Mouse (Mus musculus) cortical plate, adult 2 months (tissue): ENCODE data around the gene Cwc25. TPM values are rescaled to one million over a fixed set of nuclear protein-coding genes. Genes with fewer than 3 reads are reported as not detected.

Experiments
- H3K27ac ChIP-seq: fragments of 200-500 bp; 2 replicates; pipeline ENCODE4 v1.5.1; 2012; ENCODE audit warnings: low read length, control low read depth, inconsistent platforms; ENCODE audit not compliant: insufficient read depth
- H3K4me1 ChIP-seq: fragments of 200-500 bp; 2 replicates; pipeline ENCODE4 v1.6.1; 2011; ENCODE audit warnings: low read length; ENCODE audit not compliant: control insufficient read depth, insufficient read depth
- H3K4me3 ChIP-seq: fragments of 200-500 bp; 2 replicates; pipeline ENCODE4 v1.5.1; 2011; ENCODE audit warnings: mild to moderate bottlenecking, low read length, control low read depth; ENCODE audit not compliant: insufficient read depth
- CTCF ChIP-seq: fragments of 200-500 bp; IDR thresholded peaks from 2 replicates; pipeline ENCODE4 v1.5.1; 2011; ENCODE audit warnings: mild to moderate bottlenecking, control low read depth, low read length; ENCODE audit not compliant: insufficient read depth; ENCODE audit errors: extremely low read depth
- POLR2A ChIP-seq: fragments of 200-500 bp; IDR thresholded peaks from 2 replicates; pipeline ENCODE4 v1.6.1; 2011; ENCODE audit warnings: mild to moderate bottlenecking, low read length, control low read depth; ENCODE audit not compliant: insufficient read depth; ENCODE audit errors: extremely low read depth
- polyA plus RNA-seq: library from polyadenylated mRNA; depleted of rRNA; stranded (reverse); fragments of >200 nt; gene quantifications from 2 replicates; pipeline ENCODE4 v1.2.3, GENCODE M21; 2012

The Cwc25 gene
- polyA plus RNA-seq, 1 experiment: 16.4 TPM

DNA sequence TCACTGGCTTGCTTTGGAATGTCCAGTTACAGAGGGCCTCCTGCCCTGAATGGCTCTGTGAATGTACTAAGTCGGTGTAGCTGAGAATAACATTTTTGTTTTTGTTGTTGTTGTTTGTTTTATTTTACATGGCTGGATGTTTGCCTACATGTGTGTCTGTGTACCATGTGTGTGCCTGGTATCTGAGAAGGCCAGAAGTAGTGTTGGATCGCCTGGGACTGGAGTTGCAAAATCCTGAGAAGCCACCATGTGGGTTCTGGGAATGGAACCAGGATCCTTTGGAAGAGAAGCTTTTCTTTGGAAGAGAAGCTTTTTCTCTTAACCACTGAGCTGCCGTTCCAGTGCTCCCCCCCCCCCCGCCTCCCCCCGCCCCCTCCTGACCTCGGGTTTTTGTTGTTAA, 36.1 kb upstream of the Cwc25 start:
- H3K4me3 ChIP-seq: no peak overlapping the region
- TF ChIP-seq POLR2A (no peak), CTCF (no peak)
- peaks cover 17% of the 10 kb centered on the region for H3K4me1 ChIP-seq
- H3K27ac ChIP-seq: no peak overlapping the region

DNA sequence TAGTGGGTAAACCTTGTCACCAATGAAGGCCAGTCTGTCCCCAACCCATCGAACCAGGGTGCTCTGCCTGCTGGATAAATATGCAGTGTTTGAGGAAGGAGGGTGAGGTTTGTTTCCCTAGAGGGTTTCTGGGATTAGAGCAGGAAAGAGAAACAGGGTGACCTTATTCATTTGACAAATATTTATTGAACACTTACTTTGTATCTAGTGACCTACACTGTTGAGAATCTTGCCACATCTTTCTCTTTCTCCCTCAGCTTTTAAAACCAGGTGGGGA, 35.8 kb upstream of the Cwc25 start:
- no peak overlapping the region for H3K27ac ChIP-seq
- TF ChIP-seq POLR2A (no peak), CTCF (no peak)
- peak overlapping the region; percentile 99 for H3K4me3 ChIP-seq
- H3K4me1 ChIP-seq: peaks cover 17% of the 10 kb centered on the region

DNA sequence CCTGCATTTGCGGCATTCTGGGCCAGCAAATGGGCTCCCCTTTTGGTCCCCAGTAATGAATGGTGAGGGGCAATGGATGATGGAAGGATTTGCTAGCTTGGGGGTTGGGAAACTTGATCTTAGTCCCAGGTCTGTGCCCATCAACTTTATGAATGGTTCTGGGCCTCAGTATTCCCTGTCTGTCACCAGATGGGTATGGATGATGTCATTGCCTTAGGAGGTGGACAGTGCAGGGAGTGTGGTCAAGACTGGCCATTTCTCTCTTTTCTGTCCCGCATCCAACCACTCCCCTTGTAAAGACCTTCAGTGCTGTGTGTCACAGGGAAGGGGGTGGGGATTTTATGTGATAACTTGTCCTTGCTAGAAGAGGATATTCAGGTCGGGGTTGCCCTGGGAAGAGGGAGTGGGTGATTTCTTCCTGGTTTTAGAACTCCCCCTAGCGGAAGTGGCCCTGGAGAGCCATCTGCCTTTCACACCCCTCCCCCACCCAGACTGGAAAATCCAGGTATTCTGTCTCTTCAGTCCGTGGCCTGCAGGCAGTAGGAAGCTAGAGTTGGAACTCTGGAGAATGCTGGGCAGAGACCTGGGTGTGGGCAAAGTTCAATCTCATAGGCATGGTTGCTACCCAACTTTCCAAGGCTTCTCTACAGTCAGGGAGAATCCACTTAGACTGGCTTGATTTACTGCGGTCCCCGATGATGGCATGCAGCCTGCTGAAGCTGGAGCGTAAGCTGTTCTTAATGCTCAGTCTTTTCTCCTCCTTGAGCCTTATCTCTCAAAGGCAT, 35.2 kb upstream of the Cwc25 start:
- peak; percentile 27 for TF ChIP-seq CTCF
- TF ChIP-seq POLR2A: no peak
- Histone ChIP-seq H3K27ac (no peak overlapping the region), H3K4me3 (peak overlapping the region; percentile 99), H3K4me1 (peaks cover 17% of the 10 kb centered on the region)

DNA sequence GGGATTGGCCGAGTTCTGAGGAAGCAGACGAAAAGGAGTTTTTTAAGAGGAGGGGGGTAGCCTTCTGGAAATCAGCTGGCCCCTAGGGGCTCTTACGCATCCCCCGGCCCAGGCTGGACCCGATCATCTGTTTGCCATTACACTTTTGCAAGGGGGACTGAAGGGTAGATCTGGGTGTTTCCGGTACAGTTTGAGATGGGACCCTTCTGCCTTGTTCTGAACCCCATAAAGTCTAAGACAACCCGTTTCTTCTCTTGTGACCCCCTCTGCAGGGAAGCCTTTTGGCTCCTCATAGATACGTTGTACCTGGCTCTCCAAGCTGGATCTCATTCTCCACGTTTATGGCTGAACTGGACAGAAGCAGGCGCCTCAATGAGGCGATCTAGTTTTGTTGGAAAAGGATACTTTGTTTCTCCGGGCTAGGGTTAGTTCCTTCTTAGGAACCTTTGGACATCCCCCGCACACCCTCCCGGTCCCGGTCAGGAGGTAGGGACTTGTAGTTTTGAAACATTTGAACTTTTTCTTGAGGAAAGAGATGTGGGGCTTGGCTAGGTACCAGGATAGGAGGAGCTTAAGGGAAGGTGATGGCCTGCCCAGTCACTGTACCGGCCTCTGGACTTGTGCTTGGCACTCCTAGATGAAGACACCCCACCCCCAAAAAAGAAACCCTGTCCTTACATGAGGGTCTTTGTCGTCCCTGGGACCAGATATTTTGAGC, 34.5 kb upstream of the Cwc25 start:
- H3K4me1 ChIP-seq: peaks cover 12% of the 10 kb centered on the region
- H3K4me3 ChIP-seq: peak overlapping the region; percentile 99
- TF ChIP-seq POLR2A: no peak
- no peak for TF ChIP-seq CTCF
- peak overlapping the region; percentile 97 for H3K27ac ChIP-seq

DNA sequence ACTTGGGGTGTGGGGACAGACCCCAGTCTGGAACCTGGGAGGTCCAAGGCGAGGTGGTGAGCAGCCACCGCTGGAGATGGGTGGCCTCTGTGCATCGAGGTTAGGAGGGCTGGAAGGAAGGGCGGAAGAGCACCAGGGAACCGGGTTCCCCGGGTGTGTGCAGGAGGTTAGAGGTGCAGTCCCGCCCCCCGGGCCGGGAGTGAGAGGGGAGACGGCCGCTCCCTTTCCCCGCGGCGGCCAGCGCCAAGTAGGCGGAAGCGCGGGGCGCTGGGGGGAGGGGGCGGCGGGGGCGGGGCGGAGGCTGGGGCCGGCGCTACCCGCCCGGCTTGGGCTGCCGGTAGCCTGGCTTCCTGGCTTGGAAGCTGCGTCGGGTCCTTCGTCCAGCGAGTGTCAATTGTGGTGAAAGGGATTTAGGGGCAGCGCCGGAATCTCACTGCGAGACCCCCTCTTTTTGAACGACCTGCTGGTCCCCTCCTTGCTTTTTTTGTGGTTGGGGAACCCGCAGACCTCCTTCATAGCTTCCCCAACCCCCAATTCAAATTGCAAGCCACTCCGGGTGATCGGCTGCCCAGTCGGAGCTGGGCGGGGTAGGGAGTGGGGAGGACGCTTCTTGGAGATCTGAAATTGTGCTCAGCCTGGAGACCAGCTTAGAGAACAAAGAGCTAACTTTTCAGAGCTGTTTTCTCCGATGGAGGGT, 33.8 kb upstream of the Cwc25 start:
- Histone ChIP-seq H3K27ac (peak overlapping the region; percentile 99), H3K4me1 (peaks cover 11% of the 10 kb centered on the region), H3K4me3 (peak overlapping the region; percentile 99)
- TF ChIP-seq POLR2A: no peak; the same call in 1 of the 2 replicates
- no peak for TF ChIP-seq CTCF

DNA sequence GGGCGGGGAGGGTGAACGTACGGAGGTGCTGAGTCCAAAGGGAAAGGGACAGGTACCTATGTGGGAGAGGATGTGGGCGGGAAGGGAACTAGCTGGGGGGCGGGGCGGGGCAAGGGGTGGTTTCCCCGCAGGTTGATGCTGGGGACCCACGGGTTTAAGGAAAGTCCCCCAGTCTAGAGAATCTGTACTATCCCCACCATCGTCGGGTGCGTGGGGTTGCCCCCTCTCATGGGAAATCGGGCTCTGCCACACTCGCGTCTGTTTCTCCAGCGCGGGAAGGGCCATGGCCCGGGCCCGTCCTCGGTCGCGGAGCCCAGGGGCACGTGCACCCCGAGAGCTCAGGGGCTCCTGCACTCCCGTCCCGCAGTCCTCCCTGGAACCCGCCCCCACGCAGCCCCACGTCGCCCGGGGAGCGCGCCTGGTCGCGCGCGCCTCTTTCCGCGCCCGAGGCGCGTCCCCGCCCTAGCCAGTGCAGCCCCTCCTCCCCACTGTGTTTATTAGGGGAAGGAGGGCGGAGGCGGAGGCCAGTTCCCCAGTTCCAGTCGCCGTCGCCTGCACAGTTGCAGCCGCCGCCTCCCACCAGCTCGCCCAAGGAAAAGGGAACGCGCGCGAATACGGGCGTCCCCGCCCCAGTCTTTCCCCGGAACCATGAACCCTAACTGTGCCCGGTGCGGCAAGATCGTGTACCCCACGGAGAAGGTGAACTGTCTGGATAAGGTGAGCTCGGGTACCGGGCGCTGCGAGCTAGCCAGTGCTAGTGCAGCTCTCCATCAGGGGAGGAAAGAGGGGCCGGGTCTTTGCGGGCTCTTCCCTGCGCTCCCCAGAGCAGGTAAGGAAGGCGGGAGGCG, 33.0 kb upstream of the Cwc25 start:
- TF ChIP-seq POLR2A: peak; percentile 84
- TF ChIP-seq CTCF: no peak
- H3K4me3 ChIP-seq: peak overlapping the region; percentile 99
- H3K4me1 ChIP-seq: peaks cover 6% of the 10 kb centered on the region; the same call in 1 of the 2 replicates
- peak overlapping the region; percentile 99 for H3K27ac ChIP-seq

DNA sequence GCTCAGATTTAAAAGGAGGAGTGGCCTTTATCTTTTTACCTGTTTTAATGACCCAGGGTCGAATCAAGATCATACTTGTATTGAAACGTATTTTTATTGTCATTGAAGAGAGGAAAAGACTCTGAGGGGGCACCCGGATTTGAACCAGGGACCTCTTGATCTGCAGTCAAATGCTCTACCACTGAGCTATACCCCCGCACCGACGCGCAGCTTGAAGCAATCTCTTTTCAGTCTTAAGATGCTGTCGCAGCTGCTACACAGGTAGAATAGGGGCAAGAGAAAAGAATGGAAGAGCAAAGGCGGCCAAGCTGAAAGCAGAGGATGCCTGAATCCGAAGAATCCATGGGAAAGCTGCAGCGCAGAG, 32.4 kb upstream of the Cwc25 start, which contains the start of gene Lasp1:
Lasp1 (plus strand) TSS at position 219 of the 364 bp plus-strand sequence.
- TF ChIP-seq POLR2A: no peak
- Histone ChIP-seq H3K4me3 (peak within 1 kb of the TSS; percentile 99), H3K4me1 (peaks cover 5% of the 10 kb centered on the region; the same call in 1 of the 2 replicates), H3K27ac (peak within 1 kb of the TSS; percentile 99)

DNA sequence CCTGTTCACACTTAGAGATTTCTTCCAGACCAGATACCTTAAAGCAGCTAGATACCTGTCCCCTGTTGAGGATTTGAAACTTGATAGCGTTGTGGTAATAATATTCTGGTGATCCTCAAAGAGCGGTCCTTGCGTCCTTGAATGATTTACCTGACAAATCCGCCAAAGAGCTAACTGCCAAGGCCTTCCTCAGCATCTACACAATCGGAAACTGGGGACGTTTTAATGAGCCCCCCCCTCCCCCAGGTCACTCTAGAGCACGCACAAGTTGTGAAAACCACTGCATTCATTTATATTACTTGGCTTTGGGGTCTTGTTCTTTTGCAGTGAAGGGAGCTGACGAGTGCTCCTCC, 31.7 kb upstream of the Cwc25 start:
- Histone ChIP-seq H3K4me3 (peak overlapping the region; percentile 99; the same call in 1 of the 2 replicates), H3K4me1 (peaks cover 4% of the 10 kb centered on the region; the same call in 1 of the 2 replicates), H3K27ac (no peak overlapping the region)
- TF ChIP-seq CTCF (no peak), POLR2A (no peak)
